Mouse (Mus musculus): ENCODE results near the gene Tom1l2.

DNA sequence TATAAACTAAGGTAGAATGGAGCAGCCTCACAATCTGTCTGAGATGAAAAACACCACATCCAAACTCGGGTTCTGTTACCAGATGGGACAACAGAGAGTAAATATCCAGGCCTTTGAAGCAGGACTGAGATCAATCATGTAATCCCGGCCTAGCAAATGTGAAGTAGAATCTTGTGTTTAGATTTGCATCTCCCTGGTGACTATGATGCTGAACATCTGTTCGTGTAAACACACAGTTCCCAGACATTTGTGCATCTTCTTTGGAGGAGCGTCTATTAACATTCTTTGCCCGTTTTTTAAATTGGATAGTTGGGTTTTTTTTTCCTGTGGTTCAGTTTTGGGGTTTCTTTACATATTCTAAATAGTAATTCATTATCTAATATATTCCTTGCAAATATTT is 63.7 kb downstream of the Tom1l2 start:
- TF ChIP-seq CTCF (IDR thresholded peaks at IDR 0.05; ENCODE audit: extremely low read depth, insufficient read depth, low read length) (no peak), POLR2A (IDR thresholded peaks at IDR 0.05; ENCODE audit: extremely low read depth, insufficient read depth, low read length) (no peak)
